Mouse (Mus musculus) stomach, postnatal 0 days (tissue): ENCODE results near the gene Lrrn4.

Experiments
- CTCF ChIP-seq: IDR thresholded peaks from 2 replicates; pipeline ENCODE4 v1.5.1; 2016; ENCODE audit warnings: antibody characterized with exemption, low read depth, mild to moderate bottlenecking, moderate library complexity
- EP300 ChIP-seq: optimal IDR thresholded peaks from 2 replicates; pipeline ENCODE3; 2016; ENCODE audit warnings: antibody characterized with exemption

- no peak for TF ChIP-seq CTCF
- no peak for TF ChIP-seq EP300
Observed at GRCm38 (mm10) chr2:132922076-132922873, 41.6 kb upstream of the Lrrn4 start.
